ENCODE assay signal across 9 mouse cellular contexts in the genomic region with DNA sequence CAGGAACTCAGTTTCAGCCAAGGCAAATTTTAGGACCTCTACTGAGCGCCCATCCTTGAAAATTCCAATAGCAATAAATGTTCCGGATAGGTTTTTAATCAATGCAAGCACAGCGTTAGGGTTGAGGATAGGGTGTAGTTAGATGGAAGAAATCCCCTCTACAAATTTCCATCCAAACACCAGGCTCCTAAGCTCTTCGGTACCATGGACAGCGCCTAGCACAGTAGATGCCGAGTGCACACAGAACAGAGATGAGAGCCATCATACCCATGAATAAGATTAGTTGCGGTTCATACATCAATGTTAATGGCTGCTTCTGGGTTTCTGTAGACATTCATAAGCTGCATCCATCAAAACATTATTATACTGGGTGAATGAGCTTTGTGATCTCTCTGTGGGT.
DNase-seq lines count a peak whose midpoint lies in the region; ATAC-seq and TF ChIP-seq lines count a peak whose summit lies in the region.
"Had no signal": no experiment of that assay in that cellular context is flagged by ENCODE, and none has a peak within 500 bp of the region (broad histone marks: within the 10 kb centered on the region; RNA-seq: fewer than 3 reads in every experiment).

No protein-coding gene starts in this region.

- ATAC-seq in hindbrain, postnatal 0 days: no peak

- H3K9me3 ChIP-seq in hindbrain, postnatal 0 days (ENCODE audit: low read length): no peaks in the 10 kb centered on the region
- H3K9me3 ChIP-seq: neural tube, embryonic 13.5 days had no signal

- H3K4me1 ChIP-seq in hindbrain, postnatal 0 days (ENCODE audit: insufficient read depth, low read length): no peaks in the 10 kb centered on the region
- H3K4me1 ChIP-seq: neural tube, embryonic 13.5 days had no signal

- H3K9ac ChIP-seq in hindbrain, postnatal 0 days (replicated peaks; ENCODE audit: low read length): no peak overlapping the region
- H3K9ac ChIP-seq: neural tube, embryonic 13.5 days had no signal

- H3K36me3 ChIP-seq in hindbrain, postnatal 0 days (ENCODE audit: insufficient read depth, low read length): no peaks in the 10 kb centered on the region
- H3K36me3 ChIP-seq: neural tube, embryonic 13.5 days had no signal

- WGBS in hindbrain, postnatal 0 days: 46% methylated on average over 7 of the region's 7 CpGs

- H3K4me2 ChIP-seq in hindbrain, postnatal 0 days (ENCODE audit: low read depth, low read length): no peak overlapping the region
- H3K4me2 ChIP-seq: neural tube, embryonic 13.5 days had no signal

- no peaks in the 10 kb centered on the region for H3K27me3 ChIP-seq in hindbrain, postnatal 0 days (ENCODE audit: insufficient read depth, low read length)
- H3K27me3 ChIP-seq: neural tube, embryonic 13.5 days had no signal

- intact Hi-C loops in heart, postnatal 10 days (cut with DNase I): no loop called here

- no peak overlapping the region for H3K4me3 ChIP-seq in hindbrain, postnatal 0 days (ENCODE audit: low read length)
- H3K4me3 ChIP-seq: neural tube, embryonic 13.5 days had no signal

- TF ChIP-seq CTCF in hindbrain, postnatal 0 days (IDR thresholded peaks at IDR 0.05; ENCODE audit: low read depth): no peak

- DNase-seq in heart, postnatal 10 days: peak; percentile 41 to 65
- DNase-seq in heart, adult 11 months: no peak
- DNase-seq in urinary bladder, postnatal 14 days (ENCODE audit: low spot score): peak; percentile 18
- DNase-seq in urinary bladder, postnatal 4 days (ENCODE audit: low spot score in 2 of 2): no peak
- DNase-seq in hindbrain, postnatal 0 days (ENCODE audit: low spot score): peak; percentile 40
- peak; percentile 3 for DNase-seq in retina, postnatal 7 days (ENCODE audit: low read depth, low spot score)
- DNase-seq in right cerebral cortex, postnatal 25 days: no peak
- DNase-seq in right cerebral cortex, adult 18-20 months: no peak

- no peak overlapping the region for H3K27ac ChIP-seq in hindbrain, postnatal 0 days
- H3K27ac ChIP-seq: neural tube, embryonic 13.5 days had no signal

Comparison
In these comparisons a context has a peak if more than half of its experiments do, and no peak if none do; other contexts are left out.
1. DNase-seq: peak in heart, postnatal 10 days (2 of 2), urinary bladder, postnatal 14 days (single experiment), hindbrain, postnatal 0 days (single experiment) and retina, postnatal 7 days (single experiment); none in heart, adult 11 months (single experiment), urinary bladder, postnatal 4 days (0 of 2), right cerebral cortex, postnatal 25 days (single experiment) and right cerebral cortex, adult 18-20 months (single experiment).